Mouse (Mus musculus) forebrain, postnatal 0 days (tissue): ENCODE results near the gene Foxo1. TPM values are rescaled to one million over a fixed set of nuclear protein-coding genes. Genes with fewer than 3 reads are reported as not detected.

Source experiments
- ATAC-seq: fragments of 200-750 bp; cut with Nextera tagmentation; 2 replicates; pipeline ENCODE4 v1.8.0; 2017; ENCODE audit warnings: mild to moderate bottlenecking, moderate library complexity
- DNase-seq: peaks from one replicate; pipeline ENCODE4 v3.0.0-alpha.2; 2015
- H3K27ac ChIP-seq: fragments of 300-500 bp; sonication (generic); 2 replicates; pipeline ENCODE4 v1.5.1; 2014; ENCODE audit warnings: low read depth, mild to moderate bottlenecking, antibody characterized with exemption, low read length, moderate library complexity, mixed read lengths
- H3K27me3 ChIP-seq: fragments of 300-500 bp; sonication (generic); 2 replicates; pipeline ENCODE4 v1.6.1; 2014; ENCODE audit warnings: mild to moderate bottlenecking, low read length, mixed read lengths; ENCODE audit not compliant: insufficient read depth
- H3K36me3 ChIP-seq: fragments of 300-500 bp; sonication (generic); 2 replicates; pipeline ENCODE4 v1.6.1; 2014; ENCODE audit warnings: mild to moderate bottlenecking, moderate library complexity; ENCODE audit not compliant: insufficient read depth
- H3K4me1 ChIP-seq: fragments of 300-500 bp; sonication (generic); 2 replicates; pipeline ENCODE4 v1.6.1; 2014; ENCODE audit warnings: antibody characterized with exemption; ENCODE audit not compliant: insufficient read depth
- H3K4me2 ChIP-seq: fragments of 300-500 bp; sonication (generic); 2 replicates; pipeline ENCODE4 v1.6.1; 2014; ENCODE audit warnings: low read depth, mild to moderate bottlenecking, moderate library complexity
- H3K4me3 ChIP-seq: fragments of 300-500 bp; sonication (generic); 2 replicates; pipeline ENCODE4 v1.5.1; 2014; ENCODE audit warnings: low read depth, low read length, mixed read lengths
- H3K9ac ChIP-seq: fragments of 300-500 bp; sonication (generic); 2 replicates; pipeline ENCODE4 v1.6.1; 2014; ENCODE audit warnings: mild to moderate bottlenecking
- H3K9me3 ChIP-seq: fragments of 300-500 bp; sonication (generic); 2 replicates; pipeline ENCODE4 v1.6.1; 2016; ENCODE audit warnings: low read length
- CTCF ChIP-seq: sonication (generic); IDR thresholded peaks from 2 replicates; pipeline ENCODE4 v1.5.1; 2016; ENCODE audit warnings: antibody characterized with exemption, control low read depth, low read depth
- WGBS: fragments of 180-500 bp; shearing (Covaris S2); extraction: QIAGEN DNeasy Blood & Tissue Kit; methylation state at CpG from one replicate; pipeline ENCODE4 v1.1.7; 2014; 5-methylcytosine and 5-hydroxymethylcytosine counted together
- polyA plus RNA-seq: library from polyadenylated mRNA; unstranded; fragments of >200 nt; fragmentation: Nextera tagmentation; extraction: Ambion mirVana; gene quantifications from 2 replicates; pipeline ENCODE4 v1.2.1, GENCODE M21; 2015
- total RNA-seq: library from RNA; depleted of rRNA; stranded (reverse); fragments of >200 nt; gene quantifications from 2 replicates; pipeline ENCODE4 v1.2.3, GENCODE M21; 2014

Foxo1 gene
- total and polyA plus RNA-seq, 2 experiments from 2014 or later, result 6.3 to 8.1 TPM

DNA sequence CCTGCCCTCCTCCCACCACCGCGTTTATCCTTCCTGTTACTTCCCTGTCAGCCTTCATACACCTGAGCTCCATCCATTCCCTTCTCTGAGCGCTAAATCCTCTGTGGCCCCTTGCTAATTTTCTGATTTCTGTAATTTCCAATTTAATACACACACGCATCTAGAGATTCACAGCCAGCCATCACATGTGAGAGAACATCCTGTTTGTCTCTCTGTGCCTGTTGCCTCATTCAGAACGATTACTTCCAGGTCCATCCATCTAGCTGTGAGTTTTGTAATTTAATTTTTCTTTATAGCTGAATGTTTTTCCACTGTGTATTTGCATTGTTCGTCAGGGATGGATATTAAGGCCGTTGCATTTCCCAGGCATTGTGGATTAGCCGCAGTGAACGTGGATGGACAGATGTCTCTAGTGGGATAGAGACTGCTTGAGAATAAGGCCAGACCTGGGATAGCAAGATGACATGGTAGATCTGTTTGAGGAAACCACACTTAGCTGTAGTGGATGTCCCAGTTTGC, 7.0 kb downstream of the Foxo1 start:
- Histone ChIP-seq H3K4me1 (no peaks in the 10 kb centered on the region), H3K4me3 (no peak overlapping the region), H3K27ac (no peak overlapping the region), H3K9ac (no peak overlapping the region), H3K36me3 (no peaks in the 10 kb centered on the region), H3K9me3 (no peaks in the 10 kb centered on the region), H3K27me3 (peaks cover 5% of the 10 kb centered on the region; the same call in 1 of the 2 replicates), H3K4me2 (no peak overlapping the region)
- no peak for DNase-seq
- TF ChIP-seq CTCF, result no peak
- no peak for ATAC-seq
- 86% methylated on average over 9 of the region's 9 CpGs for WGBS

GRCm38 (mm10) chr3:52280681-52281080, 12.5 kb downstream of the Foxo1 start:
- H3K27ac ChIP-seq, result no peak overlapping the region
- H3K27me3 ChIP-seq, result no peaks in the 10 kb centered on the region
- DNase-seq (no peak), ATAC-seq (no peak)
- no peak overlapping the region for H3K9ac ChIP-seq
- H3K4me3 ChIP-seq, result no peak overlapping the region
- H3K4me2 ChIP-seq, result no peak overlapping the region
- no peak for TF ChIP-seq CTCF
- H3K4me1 ChIP-seq, result no peaks in the 10 kb centered on the region
- WGBS, result 78% methylated on average over 1 of the region's 1 CpGs
- H3K9me3 ChIP-seq, result no peaks in the 10 kb centered on the region
- H3K36me3 ChIP-seq, result no peaks in the 10 kb centered on the region

DNA sequence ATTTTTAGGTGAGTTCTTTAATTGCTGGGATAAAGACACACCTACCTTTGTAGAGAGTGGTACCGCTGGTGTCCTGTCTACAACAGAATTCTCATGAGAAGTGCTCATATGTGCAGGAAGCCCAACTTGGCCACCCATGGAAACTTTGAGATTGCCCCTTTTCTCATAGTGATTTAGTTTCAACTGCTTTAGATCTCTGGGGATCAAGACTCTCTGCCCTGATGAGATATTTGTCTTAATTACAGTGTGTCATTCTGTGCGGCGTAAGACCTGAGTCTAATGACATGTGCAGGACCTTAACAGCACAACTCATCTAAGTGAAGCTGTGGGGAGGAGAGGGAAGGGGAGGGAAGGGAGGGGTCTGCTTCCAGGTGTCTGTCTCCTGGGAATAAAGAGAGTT, 13.7 kb downstream of the Foxo1 start:
- Histone ChIP-seq H3K9ac (no peak overlapping the region), H3K27me3 (no peaks in the 10 kb centered on the region), H3K9me3 (no peaks in the 10 kb centered on the region), H3K36me3 (no peaks in the 10 kb centered on the region), H3K27ac (no peak overlapping the region), H3K4me2 (no peak overlapping the region), H3K4me1 (no peaks in the 10 kb centered on the region), H3K4me3 (no peak overlapping the region)
- WGBS, result 87% methylated on average over 3 of the region's 3 CpGs
- no peak for TF ChIP-seq CTCF
- DNase-seq (no peak), ATAC-seq (no peak)

GRCm38 (mm10) chr3:52282369-52282768, 14.2 kb downstream of the Foxo1 start:
- Histone ChIP-seq H3K4me2 (no peak overlapping the region), H3K4me1 (no peaks in the 10 kb centered on the region), H3K9ac (no peak overlapping the region), H3K27me3 (no peaks in the 10 kb centered on the region), H3K4me3 (no peak overlapping the region), H3K27ac (no peak overlapping the region), H3K9me3 (no peaks in the 10 kb centered on the region), H3K36me3 (no peaks in the 10 kb centered on the region)
- WGBS, result 23% methylated on average over 2 of the region's 2 CpGs
- TF ChIP-seq CTCF, result no peak
- ATAC-seq (no peak), DNase-seq (no peak)

DNA sequence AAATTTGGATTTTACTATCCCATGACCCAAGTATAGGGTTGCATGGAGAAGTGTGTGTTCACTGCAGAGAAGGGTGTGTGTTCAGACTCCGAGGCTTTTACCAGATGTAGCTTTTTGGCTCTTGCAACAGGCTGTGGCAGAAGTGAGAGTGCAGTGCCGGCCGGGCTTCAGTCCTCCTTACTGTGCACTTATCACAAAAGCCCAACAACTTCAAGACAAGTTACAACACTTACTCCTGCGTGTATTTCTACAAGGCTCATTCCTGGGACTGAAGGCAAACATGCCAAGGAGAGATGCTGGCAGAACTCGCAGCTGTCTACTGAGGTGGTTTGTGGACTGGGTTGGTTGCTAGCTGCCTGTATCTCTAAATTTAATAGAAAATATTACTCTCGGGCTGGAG, 15.4 kb downstream of the Foxo1 start:
- WGBS, result 89% methylated on average over 6 of the region's 6 CpGs
- TF ChIP-seq CTCF, result no peak
- no peak overlapping the region for H3K4me3 ChIP-seq
- H3K4me2 ChIP-seq, result no peak overlapping the region
- no peak overlapping the region for H3K27ac ChIP-seq
- H3K9ac ChIP-seq, result no peak overlapping the region
- DNase-seq (no peak), ATAC-seq (no peak)
- H3K9me3 ChIP-seq, result no peaks in the 10 kb centered on the region
- no peaks in the 10 kb centered on the region for H3K4me1 ChIP-seq
- no peaks in the 10 kb centered on the region for H3K27me3 ChIP-seq
- no peaks in the 10 kb centered on the region for H3K36me3 ChIP-seq

DNA sequence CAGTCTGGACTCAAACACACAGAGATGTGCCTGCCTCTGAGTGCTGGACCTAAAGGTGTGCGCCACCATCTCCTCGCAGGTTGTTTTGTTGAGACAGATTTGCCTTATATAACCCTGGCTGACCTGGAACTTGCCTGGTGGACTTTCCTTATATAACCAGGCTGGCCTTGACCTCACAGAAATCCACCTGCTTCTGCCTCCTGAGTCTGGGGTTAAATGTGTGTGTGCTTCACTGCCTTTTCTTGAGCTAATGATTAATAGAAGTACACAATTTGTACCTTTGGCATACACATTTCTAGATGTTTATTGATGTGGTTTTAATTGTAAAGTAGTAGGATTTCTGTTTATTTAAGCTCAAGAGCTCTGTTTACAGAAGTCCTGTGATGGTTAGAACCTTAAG, 22.7 kb downstream of the Foxo1 start:
- no peak overlapping the region for H3K27ac ChIP-seq
- no peaks in the 10 kb centered on the region for H3K27me3 ChIP-seq
- H3K9me3 ChIP-seq, result no peaks in the 10 kb centered on the region
- WGBS, result 95% methylated on average over 2 of the region's 2 CpGs
- no peak for ATAC-seq
- DNase-seq, result no peak
- H3K4me3 ChIP-seq, result no peak overlapping the region
- H3K4me1 ChIP-seq, result no peaks in the 10 kb centered on the region
- no peaks in the 10 kb centered on the region for H3K36me3 ChIP-seq
- H3K4me2 ChIP-seq, result no peak overlapping the region
- H3K9ac ChIP-seq, result no peak overlapping the region
- TF ChIP-seq CTCF, result no peak

DNA sequence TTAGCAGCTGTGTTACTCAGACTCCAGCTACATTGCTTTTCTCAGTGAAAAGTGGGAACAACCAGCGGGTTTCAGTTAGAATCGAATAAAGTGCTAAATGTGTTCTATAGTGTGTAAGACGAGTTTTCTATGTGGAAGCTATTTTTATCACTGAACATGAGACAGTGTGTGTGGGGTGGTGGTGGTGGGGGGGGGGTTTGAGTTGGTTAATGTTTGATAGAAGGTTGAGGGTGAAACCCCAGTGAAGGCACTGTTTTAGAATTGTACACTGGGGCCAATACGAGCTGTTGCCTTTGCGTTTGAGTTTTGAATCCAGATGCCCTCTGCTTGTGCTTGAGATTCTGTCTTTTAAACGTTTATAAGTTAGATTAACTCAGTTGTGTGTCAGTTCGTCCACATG, 24.4 kb downstream of the Foxo1 start:
- Histone ChIP-seq H3K4me1 (no peaks in the 10 kb centered on the region), H3K4me3 (no peak overlapping the region), H3K4me2 (no peak overlapping the region), H3K27me3 (no peaks in the 10 kb centered on the region), H3K9me3 (no peaks in the 10 kb centered on the region), H3K36me3 (no peaks in the 10 kb centered on the region), H3K27ac (no peak overlapping the region), H3K9ac (no peak overlapping the region)
- ATAC-seq (no peak), DNase-seq (no peak)
- TF ChIP-seq CTCF, result no peak
- WGBS, result 75% methylated on average over 7 of the region's 7 CpGs

GRCm38 (mm10) chr3:52293946-52294345, 25.8 kb downstream of the Foxo1 start:
- H3K4me3 ChIP-seq, result no peak overlapping the region
- H3K36me3 ChIP-seq, result no peaks in the 10 kb centered on the region
- H3K27ac ChIP-seq, result no peak overlapping the region
- H3K4me2 ChIP-seq, result no peak overlapping the region
- no peak for ATAC-seq
- no peak overlapping the region for H3K9ac ChIP-seq
- no peaks in the 10 kb centered on the region for H3K27me3 ChIP-seq
- 69% methylated on average over 5 of the region's 5 CpGs for WGBS
- DNase-seq, result no peak
- no peaks in the 10 kb centered on the region for H3K4me1 ChIP-seq
- H3K9me3 ChIP-seq, result no peaks in the 10 kb centered on the region
- no peak for TF ChIP-seq CTCF
